Mouse (Mus musculus): ENCODE results near the gene Olfr1246. TPM values are rescaled to one million over a fixed set of nuclear protein-coding genes. Genes with fewer than 3 reads are reported as not detected.

Olfr1246 gene
- not detected for total RNA-seq (2023)

GRCm38 (mm10) chr2:89593057-89593456, at the start of gene Olfr1246:
TSS of gene Olfr1246 (minus strand) at chr2:89593157.

GRCm38 (mm10) chr2:89634883-89635282, 41.9 kb upstream of the Olfr1246 start, which contains the start of gene Olfr1249:
TSS of gene Olfr1249 (minus strand) at chr2:89634983.

GRCm38 (mm10) chr2:89618145-89618544, 25.2 kb upstream of the Olfr1246 start, which contains the start of gene Olfr1248:
TSS of gene Olfr1248 (minus strand) at chr2:89618245.

GRCm38 (mm10) chr2:89614030-89614429, 21.1 kb upstream of the Olfr1246 start, which contains the start of gene Olfr1247:
TSS of gene Olfr1247 (minus strand) at chr2:89614130.

GRCm38 (mm10) chr2:89578347-89578746, 14.6 kb downstream of the Olfr1246 start, which contains the start of gene Olfr1245:
TSS of gene Olfr1245 (minus strand) at chr2:89578447.

Other genes with a start within 250 kb of the Olfr1246 start
- gene Olfr1234, start 228.3 kb downstream of the Olfr1246 start, total RNA-seq (2023): not detected
- gene Olfr1238, start 183.5 kb downstream of the Olfr1246 start, total RNA-seq (2023): not detected
- not detected for gene Olfr1239, start 172.8 kb downstream of the Olfr1246 start, total RNA-seq (2023)
- not detected for gene Olfr1240, start 150.2 kb downstream of the Olfr1246 start, total RNA-seq (2023)
- not detected for gene Olfr1241, start 106.0 kb downstream of the Olfr1246 start, total RNA-seq (2023)
- not detected for gene Olfr1242, start 94.8 kb downstream of the Olfr1246 start, total RNA-seq (2023)
- gene Olfr1243, start 61.7 kb downstream of the Olfr1246 start, total RNA-seq (2023): not detected
- not detected for gene Olfr1245, start 14.7 kb downstream of the Olfr1246 start, total RNA-seq (2023)
- gene Olfr1247, start 21.0 kb upstream of the Olfr1246 start, total RNA-seq (2023): under 1 TPM in 1 of 2 experiments, not detected in 1; 0.09 TPM
- gene Olfr1248, start 25.1 kb upstream of the Olfr1246 start, total RNA-seq (2023): not detected
- gene Olfr1249, start 41.8 kb upstream of the Olfr1246 start, total RNA-seq (2023): not detected
- gene Olfr1250, start 68.3 kb upstream of the Olfr1246 start, total RNA-seq (2023): not detected
- not detected for gene Olfr1251, start 78.8 kb upstream of the Olfr1246 start, total RNA-seq (2023)
- not detected for gene Olfr1252, start 131.9 kb upstream of the Olfr1246 start, total RNA-seq (2023)
- not detected for gene Olfr1253, start 163.9 kb upstream of the Olfr1246 start, total RNA-seq (2023)
- gene Olfr1254, start 200.5 kb upstream of the Olfr1246 start, total RNA-seq (2023): not detected
- not detected for gene Olfr1255, start 218.9 kb upstream of the Olfr1246 start, total RNA-seq (2023)
- not detected for gene Olfr1256, start 248.4 kb upstream of the Olfr1246 start, total RNA-seq (2023)